21 mouse cellular contexts compared by ENCODE assay signal in genomic region chr8:8736826-8737225, GRCm38 (mm10). TPM values are rescaled to one million over a fixed set of nuclear protein-coding genes. Genes with fewer than 3 reads are reported as not detected.
DNase-seq lines count a peak whose midpoint lies in the region; ATAC-seq and TF ChIP-seq lines count a peak whose summit lies in the region.
"Had no signal": no experiment of that assay in that cellular context is flagged by ENCODE, and none has a peak within 500 bp of the region (broad histone marks: within the 10 kb centered on the region; RNA-seq: fewer than 3 reads in every experiment).

No protein-coding gene starts in this region.

- no peak for TF ChIP-seq CTCF in gastrocnemius, adult 2 months (IDR thresholded peaks at IDR 0.05)

- H3K27me3 ChIP-seq in heart, embryonic 16.5 days (ENCODE audit: control insufficient read depth, insufficient read depth, low read length), result no peaks in the 10 kb centered on the region
- H3K27me3 ChIP-seq in embryonic facial prominence, embryonic 13.5 days, result no peaks in the 10 kb centered on the region
- H3K27me3 ChIP-seq in limb, embryonic 15.5 days, result no peaks in the 10 kb centered on the region
- H3K27me3 ChIP-seq: kidney, embryonic 15.5 days; neural tube, embryonic 13.5 days had no signal

- no peak overlapping the region for H3K4me2 ChIP-seq in heart, embryonic 16.5 days (ENCODE audit: low read depth, low read length)
- H3K4me2 ChIP-seq in embryonic facial prominence, embryonic 13.5 days, result peak overlapping the region; percentile 33
- no peak overlapping the region for H3K4me2 ChIP-seq in limb, embryonic 15.5 days
- H3K4me2 ChIP-seq: kidney, embryonic 15.5 days; lung, embryonic 14.5 days; neural tube, embryonic 13.5 days had no signal

- ATAC-seq in heart, embryonic 16.5 days (replicated peaks; ENCODE audit: extremely low read depth, insufficient read depth, low FRiP score), result no peak
- ATAC-seq in embryonic facial prominence, embryonic 13.5 days (ENCODE audit: insufficient number of reproducible peaks, insufficient read depth, low FRiP score, low TSS enrichment, low read depth), result no peak
- ATAC-seq in limb, embryonic 15.5 days (ENCODE audit: insufficient number of reproducible peaks, low FRiP score, low TSS enrichment, low read depth), result 0 out of 2 replicates have a peak, but pooled peaks have one; percentile 32
- ATAC-seq: forebrain, embryonic 14.5 days; hindbrain, embryonic 16.5 days had no signal

- H3K4me1 ChIP-seq in heart, embryonic 16.5 days (ENCODE audit: control insufficient read depth, insufficient read depth, low read length), result no peaks in the 10 kb centered on the region
- H3K4me1 ChIP-seq in embryonic facial prominence, embryonic 13.5 days, result peaks cover 19% of the 10 kb centered on the region
- H3K4me1 ChIP-seq in limb, embryonic 15.5 days, result peaks cover 9% of the 10 kb centered on the region
- H3K4me1 ChIP-seq: kidney, embryonic 15.5 days; neural tube, embryonic 13.5 days had no signal

- peak overlapping the region; percentile 65 for H3K27ac ChIP-seq in gastrocnemius, adult 2 months
- H3K27ac ChIP-seq in heart, embryonic 16.5 days (ENCODE audit: low read length), result peak overlapping the region; percentile 9; the same call in 1 of the 2 replicates
- H3K27ac ChIP-seq in embryonic facial prominence, embryonic 13.5 days, result peak overlapping the region; percentile 22; the same call in 1 of the 2 replicates
- peak overlapping the region; percentile 69 for H3K27ac ChIP-seq in limb, embryonic 15.5 days
- H3K27ac ChIP-seq: kidney, embryonic 15.5 days; liver, embryonic 14.5 days; midbrain, embryonic 10.5 days; neural tube, embryonic 13.5 days had no signal

- no peaks in the 10 kb centered on the region for H3K36me3 ChIP-seq in heart, embryonic 16.5 days (ENCODE audit: control insufficient read depth, insufficient read depth)
- H3K36me3 ChIP-seq in embryonic facial prominence, embryonic 13.5 days, result no peaks in the 10 kb centered on the region
- H3K36me3 ChIP-seq in limb, embryonic 15.5 days, result no peaks in the 10 kb centered on the region
- H3K36me3 ChIP-seq: kidney, embryonic 15.5 days; midbrain, embryonic 10.5 days; neural tube, embryonic 13.5 days had no signal

- no peak for DNase-seq in gastrocnemius, adult 2 months
- DNase-seq in gastrocnemius, postnatal 14 days, result no peak
- DNase-seq in heart, postnatal 14 days, result no peak
- DNase-seq in MN1 (ENCODE audit: low spot score), result no peak
- DNase-seq: adrenal gland, postnatal 14 days; cerebellum, adult 11-12 months; cerebellum, postnatal 10 days; liver; lung, embryonic 14.5 days; thymus, adult 2 months; thymus, postnatal 36 days had no signal

- WGBS in heart, embryonic 16.5 days, result 78% methylated on average over 8 of the region's 8 CpGs
- WGBS in embryonic facial prominence, embryonic 13.5 days, result 41% methylated on average over 8 of the region's 8 CpGs
- 29% methylated on average over 8 of the region's 8 CpGs for WGBS in limb, embryonic 15.5 days

- H3K9me3 ChIP-seq in heart, embryonic 16.5 days (replicated peaks; ENCODE audit: control insufficient read depth, low read length), result no peaks in the 10 kb centered on the region
- H3K9me3 ChIP-seq in embryonic facial prominence, embryonic 13.5 days, result no peaks in the 10 kb centered on the region
- no peaks in the 10 kb centered on the region for H3K9me3 ChIP-seq in limb, embryonic 15.5 days
- H3K9me3 ChIP-seq: kidney, embryonic 15.5 days; midbrain, embryonic 10.5 days; neural tube, embryonic 13.5 days had no signal

- intact Hi-C loops in gastrocnemius, adult 2 months (cut with DNase I), result loop anchor here (5.0 kb wide), 2 partner anchors 40 to 255 kb away; no protein-coding TSS in a partner anchor
- intact Hi-C loops in gastrocnemius, postnatal 14 days (cut with DNase I; ENCODE audit: low total_unique reads), result no loop called here
- intact Hi-C loops in heart, postnatal 14 days (cut with DNase I), result loop anchor here (1.0 to 5.0 kb wide), 3 partner anchors 73 to 256 kb away; no protein-coding TSS in a partner anchor

- no peak overlapping the region for H3K9ac ChIP-seq in heart, embryonic 16.5 days (ENCODE audit: low read length)
- H3K9ac ChIP-seq in embryonic facial prominence, embryonic 13.5 days, result no peak overlapping the region
- H3K9ac ChIP-seq in limb, embryonic 15.5 days, result no peak overlapping the region
- H3K9ac ChIP-seq: kidney, embryonic 15.5 days; liver, embryonic 14.5 days; lung, embryonic 14.5 days; neural tube, embryonic 13.5 days had no signal

- H3K4me3 ChIP-seq in gastrocnemius, adult 2 months, result peak overlapping the region; percentile 7; the same call in 1 of the 2 replicates
- H3K4me3 ChIP-seq in heart, embryonic 16.5 days (ENCODE audit: low read length), result no peak overlapping the region
- no peak overlapping the region for H3K4me3 ChIP-seq in embryonic facial prominence, embryonic 13.5 days
- no peak overlapping the region for H3K4me3 ChIP-seq in limb, embryonic 15.5 days
- H3K4me3 ChIP-seq: kidney, embryonic 15.5 days; midbrain, embryonic 10.5 days; myocyte; neural tube, embryonic 13.5 days had no signal

RNA-seq across cellular contexts. Expression of gene Arglu1, which starts 46.5 kb away (rescaled TPM):
- total RNA-seq in gastrocnemius, adult 2 months (2021), result 10 to 100 TPM; 36.4 to 41.4 TPM
- total RNA-seq in gastrocnemius, postnatal 14 days (2021), result 10 to 100 TPM; 26.0 to 26.8 TPM
- 60.9 and 76.7 TPM in 2 replicates for polyA plus RNA-seq in heart, embryonic 16.5 days (2015; fragmentation: Nextera tagmentation; extraction: Ambion mirVana)
- 10 to 100 TPM; 35.6 to 39.7 TPM for total RNA-seq in heart, postnatal 14 days (2021)
- 184 and 194 TPM in 2 replicates for polyA plus RNA-seq in embryonic facial prominence, embryonic 13.5 days (2015; fragmentation: Nextera tagmentation; extraction: Ambion mirVana)
- 111 and 137 TPM in 2 replicates for polyA plus RNA-seq in limb, embryonic 15.5 days (2015; fragmentation: Nextera tagmentation; extraction: Ambion mirVana)

Comparison
In these comparisons a context has a peak if more than half of its experiments do, and no peak if none do; other contexts are left out.
1. H3K27ac ChIP-seq: peak in every context shown above with its lines; median percentile 69 in limb, embryonic 15.5 days; 65 in gastrocnemius, adult 2 months; 22 in embryonic facial prominence, embryonic 13.5 days; 9 in heart, embryonic 16.5 days.